Mouse (Mus musculus): ENCODE measurements around the gene Ate1.

- TF ChIP-seq CTCF (IDR thresholded peaks at IDR 0.05; ENCODE audit: low read depth, low read length) (no peak), EP300 (IDR thresholded peaks at IDR 0.05; ENCODE audit: insufficient read depth, low read depth, low read length) (no peak)
Observed at GRCm38 (mm10) chr7:130380769-130381355, 139.3 kb downstream of the Ate1 start.
